Mouse (Mus musculus): ENCODE data around the gene Sppl2a.

- TF ChIP-seq CTCF (IDR thresholded peaks at IDR 0.05; ENCODE audit: extremely low read depth, insufficient read depth, low read length) (no peak), POLR2A (IDR thresholded peaks at IDR 0.05; ENCODE audit: extremely low read depth, insufficient read depth, low read length) (no peak)
These were observed 12.5 kb downstream of the Sppl2a start for GRCm38 (mm10) chr2:126920358-126921060.
